Mouse (Mus musculus) heart, postnatal 25 days (tissue): ENCODE data around the gene Mmd2. TPM values are rescaled to one million over a fixed set of nuclear protein-coding genes. Genes with fewer than 3 reads are reported as not detected.

Experiments
- DNase-seq: peaks from one replicate; pipeline ENCODE4 v3.0.0; 2022; ENCODE audit warnings: low spot score
- intact Hi-C: fragments of 180-260 bp; cut with DNase I; formaldehyde crosslinking; loops from one replicate; pipeline ENCODE4 v1.15.1; 2025
- total RNA-seq, 2 experiments: library from RNA; stranded (reverse); gene quantifications; 2 replicates each; pipeline ENCODE4 v1.2.3; 2021

The Mmd2 gene
- total RNA-seq, 2 experiments from 2014 or later, result 0.11 to 0.21 TPM

GRCm38 (mm10) chr5:142550706-142551652, 57.6 kb downstream of the Mmd2 start, which contains the start of gene Radil:
Gene Radil, minus strand, starts transcription at chr5:142551098.
- intact Hi-C loops, result loop anchor here (2.0 kb wide), 1 partner anchor 48 kb away; no protein-coding TSS in a partner anchor

GRCm38 (mm10) chr5:142549961-142550705, 58.5 kb downstream of the Mmd2 start:
- intact Hi-C loops, result loop anchor here (2.0 kb wide), 1 partner anchor 47 kb away; no protein-coding TSS in a partner anchor
- DNase-seq, result peak; percentile 12

More at GRCm38 (mm10) chr5:142550706-142551652, 57.6 kb downstream of the Mmd2 start, which contains the start of gene Radil:
- DNase-seq, result peak; percentile 91

- intact Hi-C loops, result no loop called here
- DNase-seq, result no peak
These were observed 59.2 kb downstream of the Mmd2 start for GRCm38 (mm10) chr5:142549441-142549840.

GRCm38 (mm10) chr5:142547066-142547465, 61.5 kb downstream of the Mmd2 start:
- intact Hi-C loops, result no loop called here
- no peak for DNase-seq

- intact Hi-C loops, result no loop called here
- DNase-seq, result no peak
These were observed 62.3 kb downstream of the Mmd2 start for GRCm38 (mm10) chr5:142546344-142546743.

GRCm38 (mm10) chr5:142545014-142545795, 63.4 kb downstream of the Mmd2 start:
- intact Hi-C loops, result no loop called here

GRCm38 (mm10) chr5:142537286-142537685, 71.3 kb downstream of the Mmd2 start:
- no peak for DNase-seq
- intact Hi-C loops, result no loop called here

More at GRCm38 (mm10) chr5:142545014-142545795, 63.4 kb downstream of the Mmd2 start:
- DNase-seq, result no peak

GRCm38 (mm10) chr5:142535388-142535787, 73.2 kb downstream of the Mmd2 start:
- no peak for DNase-seq

GRCm38 (mm10) chr5:142529915-142530314, 78.7 kb downstream of the Mmd2 start, which contains the start of gene Papolb:
Gene Papolb, minus strand, starts transcription at chr5:142530076.
- DNase-seq, result no peak
- intact Hi-C loops, result no loop called here

More at GRCm38 (mm10) chr5:142535388-142535787, 73.2 kb downstream of the Mmd2 start:
- intact Hi-C loops, result no loop called here

GRCm38 (mm10) chr5:142524711-142525464, 83.7 kb downstream of the Mmd2 start:
- no peak for DNase-seq
- intact Hi-C loops, result no loop called here

- DNase-seq, result no peak
- intact Hi-C loops, result no loop called here
These were observed 87.3 kb downstream of the Mmd2 start for GRCm38 (mm10) chr5:142521195-142521866.

- intact Hi-C loops, result no loop called here
- DNase-seq, result no peak
These were observed 88.2 kb downstream of the Mmd2 start for GRCm38 (mm10) chr5:142520360-142520759.

GRCm38 (mm10) chr5:142518973-142519372, 89.6 kb downstream of the Mmd2 start:
- DNase-seq, result no peak
- intact Hi-C loops, result no loop called here

Other genes starting within 250 kb of the Mmd2 start
- gene Foxk1, start 207.3 kb downstream of the Mmd2 start, total RNA-seq, result 10 to 100 TPM; 16.2 TPM
- 1 to 10 TPM; 5.5 to 6.2 TPM for gene Ap5z1, start 144.9 kb downstream of the Mmd2 start, total RNA-seq
- gene Papolb, start 78.7 kb downstream of the Mmd2 start, total RNA-seq, result under 1 TPM; 0.06 to 0.08 TPM
- gene Radil, start 57.7 kb downstream of the Mmd2 start, total RNA-seq, result 1 to 10 TPM; 2.0 to 2.4 TPM
- gene Wipi2, start 18.9 kb upstream of the Mmd2 start, total RNA-seq, result 10 to 100 TPM; 34.7 to 38.9 TPM
- gene Slc29a4, start 83.7 kb upstream of the Mmd2 start, total RNA-seq, result under 1 TPM; 0.34 to 0.65 TPM
- gene Tnrc18, start 208.9 kb upstream of the Mmd2 start, total RNA-seq, result 10 to 100 TPM; 50.5 to 59.1 TPM